Mouse (Mus musculus) cerebral cortex, adult 2 months (tissue): ENCODE data around the gene Gm49416.

Experiments used
- WGBS: fragments of 180-500 bp; shearing (Covaris S2); methylation state at CpG from one replicate; pipeline ENCODE4 v1.1.7; 2018; 5-methylcytosine and 5-hydroxymethylcytosine counted together

The Gm49416 gene

DNA sequence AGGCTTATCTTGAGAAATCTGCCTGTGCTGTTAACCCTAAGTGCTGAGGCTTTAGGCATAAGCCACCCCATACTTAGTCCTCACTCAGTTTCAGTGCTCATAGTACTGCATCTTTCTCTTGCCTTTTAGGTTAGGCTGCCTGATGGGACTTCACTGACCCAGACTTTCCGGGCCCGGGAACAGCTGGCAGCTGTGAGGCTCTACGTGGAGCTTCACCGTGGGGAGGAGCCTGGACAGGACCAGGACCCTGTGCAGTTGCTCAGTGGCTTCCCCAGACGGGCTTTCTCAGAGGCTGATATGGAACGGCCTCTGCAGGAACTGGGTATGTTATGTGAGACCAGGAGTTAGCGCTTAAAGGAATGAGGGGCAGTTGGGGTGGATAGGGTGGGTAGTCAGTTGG lies 13.7 kb upstream of the Gm49416 start:
- 90% methylated on average over 7 of the region's 7 CpGs for WGBS

- under 1% methylated on average over 42 of the region's 42 CpGs for WGBS
These were observed 8.3 kb upstream of the Gm49416 start, which contains the start of gene Uqcc3 for GRCm38 (mm10) chr19:8880311-8881033. Uqcc3 (minus strand) TSS chr19:8880923.

- WGBS = 2% methylated on average over 3 of the region's 3 CpGs
These were observed 7.7 kb upstream of the Gm49416 start for GRCm38 (mm10) chr19:8881034-8881392.

DNA sequence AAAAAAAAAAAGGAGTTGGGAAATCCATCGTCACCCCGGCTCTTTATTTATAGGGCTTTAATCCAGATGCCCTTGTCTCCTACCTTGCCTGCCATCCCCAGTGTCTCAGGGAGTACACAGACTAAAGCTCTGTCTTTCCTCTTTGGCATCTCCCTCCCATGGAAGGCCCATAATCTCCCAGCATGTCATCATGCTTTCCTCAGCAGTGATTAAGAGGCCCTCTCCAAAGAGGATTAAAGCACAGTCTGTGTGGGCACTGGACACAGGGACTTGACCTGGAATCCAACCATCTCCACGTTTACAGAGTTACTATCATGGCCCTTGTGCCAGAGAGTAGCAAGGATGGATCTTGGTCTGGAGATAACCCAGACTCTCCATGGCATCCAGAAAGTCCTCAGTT lies 5.1 kb upstream of the Gm49416 start, which contains the start of the genes Lbhd1 and Gm49403:
Gene Lbhd1 (plus strand): TSS at position 117 of the 400 bp plus-strand sequence.
Gene Gm49403 (plus strand): TSS at position 315 of the 400 bp plus-strand sequence.
- 75% methylated on average over 3 of the region's 3 CpGs for WGBS

GRCm38 (mm10) chr19:8886916-8887584 lies 1.7 kb upstream of the Gm49416 start:
- 44% methylated on average over 1 of the region's 1 CpGs for WGBS

DNA sequence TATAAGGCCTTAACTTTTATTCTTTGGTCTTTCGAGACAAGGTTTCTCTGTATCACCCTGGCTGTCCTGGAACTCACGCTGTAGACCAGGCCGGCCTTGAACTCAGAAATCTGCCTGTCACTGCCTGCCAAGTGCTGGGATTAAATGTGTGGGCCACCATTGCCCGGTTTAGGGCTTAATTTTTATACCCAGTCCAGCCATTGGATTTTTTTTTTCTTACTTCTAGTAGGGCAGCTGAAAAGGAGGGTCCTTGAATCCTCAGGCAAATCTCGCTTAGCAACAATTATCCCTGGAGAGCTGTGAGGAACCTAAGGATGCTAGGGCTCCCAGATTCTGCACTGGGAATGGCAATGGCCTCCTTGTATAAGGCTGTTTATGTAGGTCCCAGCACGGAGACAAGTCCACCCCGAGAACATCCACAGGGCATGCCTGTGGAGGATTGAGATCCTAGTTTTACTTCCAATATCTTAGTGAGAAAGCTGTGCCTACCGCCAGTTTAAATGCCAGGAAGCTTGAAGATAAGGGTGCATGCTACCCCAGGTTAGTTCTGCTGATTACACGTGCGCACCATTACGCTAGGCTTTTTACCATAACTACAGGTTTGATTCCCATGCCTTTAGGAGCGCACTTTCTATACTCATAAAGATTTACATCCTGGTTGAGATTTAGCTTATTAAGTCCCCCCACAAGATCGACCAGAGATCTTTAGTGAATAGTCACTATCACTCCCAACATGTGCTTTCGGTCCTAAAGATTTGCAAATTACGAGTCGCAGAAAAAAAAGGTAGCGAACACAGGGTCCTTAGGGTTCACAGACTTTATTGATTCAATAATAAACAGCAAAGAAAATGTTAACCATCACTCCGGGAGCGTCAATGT lies 902 bp upstream of the Gm49416 start:
- WGBS = 21% methylated on average over 19 of the region's 19 CpGs

DNA sequence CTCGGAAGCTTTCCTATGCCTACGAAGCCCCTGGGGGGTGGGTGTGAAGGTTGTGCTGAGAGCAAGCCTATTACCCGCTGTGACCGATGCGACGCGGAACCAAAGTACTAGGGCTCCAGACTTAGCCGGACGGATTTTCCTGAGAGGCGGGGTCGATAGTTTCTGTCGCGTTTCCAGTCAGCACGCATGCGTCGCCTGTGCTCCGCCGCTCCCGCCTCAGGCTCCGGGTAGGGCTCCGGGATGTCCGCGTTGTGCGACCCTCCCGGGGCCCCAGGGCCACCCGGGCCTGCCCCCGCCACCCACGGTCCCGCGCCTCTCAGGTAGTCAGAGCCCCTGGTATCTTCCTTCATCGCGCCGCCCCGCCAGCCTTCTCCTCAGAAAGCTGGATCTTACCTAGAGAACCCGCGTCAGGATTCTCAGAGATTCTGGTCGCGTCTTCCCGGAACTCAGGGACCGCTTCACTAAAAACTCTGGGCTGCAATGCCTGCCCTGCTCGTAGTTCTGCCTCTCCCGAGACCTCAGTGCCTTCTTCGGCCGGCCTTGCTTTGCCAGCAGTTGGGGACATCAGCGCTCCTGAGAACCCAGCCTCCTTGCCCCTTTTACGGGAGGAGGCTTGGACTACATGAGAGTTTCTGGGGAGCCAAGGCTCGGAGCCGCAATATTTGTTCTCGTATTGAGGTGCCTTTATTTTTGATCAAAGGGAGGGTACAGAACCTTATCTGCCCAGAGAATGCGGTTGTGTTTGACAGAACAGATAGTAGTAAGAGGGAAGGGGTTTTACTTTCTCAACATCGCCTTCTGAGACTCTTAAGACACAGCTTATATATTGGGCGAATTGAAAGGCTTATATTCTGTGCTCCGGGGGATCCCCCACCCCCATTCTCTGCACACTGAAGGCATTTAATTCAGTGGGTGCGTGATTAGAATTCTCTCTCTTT lies 4.4 kb downstream of the Gm49416 start, which contains the start of gene Ints5:
Gene Ints5 (plus strand): TSS at position 177 of the 938 bp plus-strand sequence.
- 1% methylated on average over 54 of the region's 54 CpGs for WGBS

- 79% methylated on average over 9 of the region's 9 CpGs for WGBS
These were observed 6.8 kb downstream of the Gm49416 start for GRCm38 (mm10) chr19:8895397-8895960.

DNA sequence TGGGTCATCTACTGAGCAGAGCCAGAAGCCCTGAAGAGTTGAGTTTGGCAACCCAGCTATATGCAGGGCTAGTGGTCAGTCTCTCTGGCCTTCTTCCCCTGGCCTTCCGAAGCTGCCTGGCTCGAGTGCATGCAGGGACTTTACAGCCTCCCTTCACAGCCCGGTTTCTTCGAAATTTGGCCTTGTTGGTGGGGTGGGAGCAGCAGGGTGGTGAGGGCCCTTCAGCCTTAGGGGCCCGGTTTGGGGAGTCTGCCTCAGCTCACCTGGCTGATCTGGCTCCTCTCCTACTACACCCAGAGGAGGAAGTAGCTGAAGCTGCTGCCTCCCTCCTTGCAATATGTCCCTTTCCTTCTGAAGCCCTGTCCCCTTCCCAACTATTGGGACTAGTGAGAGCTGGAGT lies 7.5 kb downstream of the Gm49416 start:
- 88% methylated on average over 5 of the region's 5 CpGs for WGBS

DNA sequence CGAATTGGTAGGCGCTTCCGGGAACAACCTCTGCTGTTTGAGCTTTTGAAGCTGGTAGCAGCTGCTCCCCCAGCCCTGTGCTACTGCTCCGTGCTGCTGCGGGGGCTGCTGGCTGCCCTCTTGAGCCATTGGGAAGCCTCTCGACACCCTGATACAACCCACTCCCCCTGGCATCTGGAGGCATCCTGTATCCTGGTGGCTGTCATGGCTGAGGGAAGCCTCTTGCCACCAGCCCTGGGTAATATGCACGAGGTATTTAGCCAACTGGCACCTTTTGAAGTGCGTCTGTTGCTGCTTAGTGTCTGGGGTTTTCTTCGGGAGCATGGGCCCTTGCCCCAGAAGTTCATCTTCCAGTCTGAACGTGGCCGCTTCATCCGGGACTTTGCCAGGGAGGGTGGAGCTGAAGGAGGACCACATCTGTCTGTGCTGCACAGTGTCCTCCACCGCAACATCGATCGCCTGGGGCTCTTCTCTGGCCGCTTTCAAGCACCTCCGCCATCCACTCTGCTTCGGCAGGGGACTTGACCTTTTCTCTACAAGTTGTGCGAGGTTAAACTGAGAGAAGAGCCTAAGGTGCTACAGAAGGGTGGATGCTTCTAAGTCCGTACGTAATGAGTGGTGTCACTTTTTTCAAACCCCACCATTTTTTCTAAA lies 8.6 kb downstream of the Gm49416 start:
- WGBS = 16% methylated on average over 21 of the region's 21 CpGs

DNA sequence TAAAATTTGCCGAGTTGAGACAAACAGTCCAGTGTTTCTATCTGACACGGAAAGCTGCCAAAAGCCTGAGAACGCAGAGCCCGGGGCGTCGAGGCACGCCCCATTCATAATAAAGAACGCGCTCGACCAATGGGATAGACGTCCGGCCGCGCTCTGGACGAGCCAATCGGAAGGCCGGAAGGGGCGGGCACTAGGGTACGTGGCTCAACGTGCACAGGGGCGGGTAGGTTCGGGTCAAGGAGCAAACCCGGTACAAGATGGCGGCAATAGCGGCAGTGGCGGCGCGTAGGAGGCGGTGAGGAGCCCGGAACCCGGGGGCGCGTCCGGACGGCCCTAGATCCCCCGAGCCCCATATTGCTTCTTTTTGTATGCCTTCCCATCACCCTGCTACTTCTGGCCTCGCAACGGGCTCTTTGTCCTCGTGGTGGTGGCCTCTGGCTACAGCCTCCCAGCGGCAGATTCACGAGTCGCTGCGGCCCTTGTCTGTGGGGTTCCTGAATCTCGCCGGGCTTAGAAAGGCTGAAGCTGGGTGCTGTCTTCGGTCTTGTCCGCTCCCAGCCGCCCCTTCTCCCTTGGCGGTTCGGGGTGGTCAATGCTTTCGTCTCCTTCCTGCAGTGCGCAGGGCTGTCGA lies 9.3 kb downstream of the Gm49416 start, which contains the start of gene Ganab:
Gene Ganab (plus strand): TSS at position 207 of the 631 bp plus-strand sequence.
- under 1% methylated on average over 53 of the region's 53 CpGs for WGBS

GRCm38 (mm10) chr19:8898576-8898975 lies 9.8 kb downstream of the Gm49416 start:
- WGBS = 5% methylated on average over 13 of the region's 13 CpGs

GRCm38 (mm10) chr19:8899079-8899478 lies 10.4 kb downstream of the Gm49416 start:
- 34% methylated on average over 3 of the region's 3 CpGs for WGBS

DNA sequence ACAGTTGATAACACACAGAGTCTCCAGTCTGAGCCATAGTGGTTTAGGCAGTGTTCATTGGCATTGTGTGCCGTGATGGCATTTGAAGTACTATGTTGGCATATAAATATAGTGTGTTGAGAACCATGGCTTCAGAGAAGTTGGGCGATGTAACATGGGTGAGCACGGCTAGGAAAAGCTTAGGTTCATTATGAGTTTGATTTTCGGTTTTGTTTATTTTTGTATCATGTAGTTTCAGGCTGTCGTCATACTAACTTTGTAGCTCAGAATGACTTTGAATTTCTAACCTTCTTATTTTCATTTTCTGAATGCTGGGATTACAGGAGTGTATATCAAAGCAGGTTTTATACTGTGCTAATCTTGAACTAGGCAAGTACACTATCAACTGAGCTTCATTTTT lies 14.7 kb downstream of the Gm49416 start:
- WGBS = 88% methylated on average over 5 of the region's 5 CpGs

GRCm38 (mm10) chr19:8908531-8908930 lies 19.8 kb downstream of the Gm49416 start:
- 89% methylated on average over 6 of the region's 6 CpGs for WGBS

DNA sequence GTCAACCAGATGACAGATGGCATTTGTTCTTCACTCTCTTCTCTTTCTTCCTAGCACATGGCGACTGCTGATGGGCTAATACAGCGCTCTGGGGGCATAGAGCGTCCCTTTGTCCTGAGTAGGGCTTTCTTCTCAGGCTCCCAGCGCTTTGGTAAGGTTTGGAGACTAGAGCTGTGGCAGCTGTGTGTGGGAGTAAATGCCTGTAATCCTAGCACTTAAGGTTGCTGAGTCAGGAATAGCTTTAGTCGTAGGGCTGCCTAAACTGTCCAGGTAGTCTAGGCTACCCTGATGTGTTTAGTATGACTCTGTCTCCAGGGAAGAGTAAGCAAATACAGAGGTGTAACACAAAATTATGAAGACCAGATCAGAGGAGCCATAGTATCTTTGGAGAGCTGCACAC lies 23.1 kb downstream of the Gm49416 start:
- 44% methylated on average over 5 of the region's 5 CpGs for WGBS

- 72% methylated on average over 3 of the region's 3 CpGs for WGBS
These were observed 25.5 kb downstream of the Gm49416 start for GRCm38 (mm10) chr19:8914212-8914611.

GRCm38 (mm10) chr19:8919000-8919399 lies 30.3 kb downstream of the Gm49416 start:
- 87% methylated on average over 3 of the region's 3 CpGs for WGBS

- WGBS = 59% methylated on average over 6 of the region's 6 CpGs
These were observed 31.0 kb downstream of the Gm49416 start for GRCm38 (mm10) chr19:8919684-8920072.
